Mouse (Mus musculus) testis, postnatal 14 days (tissue): Measurements from ENCODE around the gene Olfr994.

Source experiments
- DNase-seq: peaks from one replicate; pipeline ENCODE4 v3.0.0; 2021; ENCODE audit warnings: low spot score

Olfr994 gene

DNA sequence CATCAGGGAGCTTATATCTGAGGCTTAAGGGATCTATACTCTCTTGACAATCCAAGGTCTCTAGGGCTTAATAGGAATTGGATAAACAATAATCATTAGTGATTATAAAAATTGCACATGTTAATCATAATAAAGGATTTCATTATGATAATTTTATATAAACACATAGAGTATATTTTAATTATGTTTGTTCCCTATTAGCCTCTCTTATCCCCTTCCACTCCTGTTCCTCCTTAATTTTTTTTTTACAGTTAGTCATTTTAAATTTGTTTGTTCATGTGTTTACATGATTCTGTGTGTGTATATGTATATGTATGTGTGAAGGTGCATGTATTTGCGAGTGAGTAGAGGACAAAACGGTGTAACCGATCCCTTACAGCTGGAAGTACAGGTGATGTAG, at the start of gene Olfr994:
Gene Olfr994 (minus strand): TSS at position 101 of the 400 bp plus-strand sequence.
- no peak for DNase-seq

DNA sequence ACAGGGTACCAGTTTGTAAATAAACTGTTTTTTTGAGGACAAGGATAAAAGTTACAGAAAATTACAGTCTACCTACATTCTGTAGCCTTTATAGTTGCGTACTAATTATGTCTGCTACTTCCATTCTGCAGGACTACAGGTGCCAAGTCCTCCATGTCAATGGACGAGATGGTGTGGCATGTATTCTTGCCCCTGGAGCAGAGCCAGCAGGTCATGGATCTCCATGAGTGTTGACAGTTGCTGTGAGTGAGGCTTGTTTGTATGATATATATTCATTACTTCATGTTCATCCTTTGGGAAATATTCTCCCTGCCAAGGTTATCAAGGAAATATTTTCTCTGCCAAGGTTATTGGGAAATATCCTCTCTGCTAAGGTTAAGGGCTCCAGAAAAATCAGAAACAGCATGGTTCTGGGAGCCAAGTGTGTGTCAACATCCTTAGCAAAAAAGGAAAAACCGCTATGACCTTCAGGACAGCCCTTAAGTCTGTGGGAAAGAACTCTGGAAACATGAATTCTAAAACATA, 30.6 kb upstream of the Olfr994 start:
- DNase-seq: no peak

DNA sequence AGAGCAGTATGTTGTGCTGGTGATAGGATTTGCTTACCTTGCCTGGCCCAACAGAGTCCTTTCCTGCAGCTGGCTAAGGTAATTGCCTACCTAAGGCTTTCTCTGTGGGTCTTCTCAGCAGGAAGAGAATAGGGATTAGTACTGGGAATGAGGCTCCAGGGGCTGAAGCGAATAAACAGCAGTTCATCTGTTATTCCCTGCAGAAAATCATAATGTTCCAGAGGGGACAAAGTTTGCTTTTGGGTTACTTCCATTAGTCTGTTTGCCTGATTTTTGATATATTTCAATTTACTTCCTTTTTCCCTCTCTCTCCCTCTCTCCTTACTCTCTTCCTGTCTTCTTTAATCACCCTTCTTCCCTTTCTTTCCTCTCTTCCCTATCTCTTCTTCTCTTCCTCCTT, 7.3 kb upstream of the Olfr994 start, which contains the start of gene Olfr995:
Gene Olfr995 (minus strand): TSS at position 101 of the 400 bp plus-strand sequence.
- DNase-seq: no peak

- DNase-seq: no peak
Measured at GRCm38 (mm10) chr2:85442546-85442945, 6.3 kb upstream of the Olfr994 start.

DNA sequence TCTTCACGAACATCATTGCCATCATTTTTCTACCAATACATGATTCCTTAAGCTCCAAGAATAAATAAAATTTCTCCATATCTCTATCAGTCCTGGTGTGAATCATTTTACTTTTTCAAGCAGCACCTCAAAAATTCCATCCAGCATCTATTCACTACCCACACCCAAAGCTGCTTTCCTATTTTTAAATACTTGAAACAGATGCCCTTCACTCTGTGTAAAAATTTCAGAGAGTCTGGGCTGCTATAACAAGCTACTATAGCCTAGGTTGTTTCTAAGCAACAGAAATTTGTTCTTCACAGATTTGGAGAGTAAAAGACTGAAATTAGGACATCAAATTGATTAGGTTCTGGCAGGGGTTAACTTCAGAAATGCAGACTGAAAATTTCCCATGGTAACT, 10.4 kb downstream of the Olfr994 start:
- no peak for DNase-seq

GRCm38 (mm10) chr2:85414777-85415176, 21.5 kb downstream of the Olfr994 start, which contains the start of gene Olfr993:
Gene Olfr993, minus strand, starts transcription at chr2:85414877.
- DNase-seq: no peak

- no peak for DNase-seq
Measured at GRCm38 (mm10) chr2:85409369-85409768, 26.9 kb downstream of the Olfr994 start, which contains the start of gene Olfr992. Gene Olfr992, minus strand, starts transcription at chr2:85409469.
